33 mouse cellular contexts compared by ENCODE assay signal in the genomic region with DNA sequence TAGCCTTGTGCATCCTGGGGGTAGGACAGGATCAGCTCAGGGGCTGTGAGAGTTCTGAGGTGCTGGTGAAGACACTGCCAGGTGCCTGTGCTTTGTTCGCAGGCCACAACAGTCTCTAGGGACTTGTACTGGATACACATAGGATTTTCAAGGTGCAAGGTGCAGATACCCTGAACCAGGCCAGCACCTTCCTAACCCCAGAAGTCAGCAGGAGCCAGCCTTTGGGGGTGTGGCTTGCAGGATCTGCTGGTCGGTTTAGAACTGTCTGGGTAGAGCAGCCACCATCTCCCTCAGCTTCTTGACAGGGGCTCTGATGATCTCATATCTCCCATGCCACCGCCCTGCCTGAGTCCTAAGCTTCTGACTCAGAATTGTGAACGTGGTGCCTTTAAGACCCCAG. TPM values are rescaled to one million over a fixed set of nuclear protein-coding genes. Genes with fewer than 3 reads are reported as not detected.
"Had no signal": no experiment of that assay in that cellular context is flagged by ENCODE, and none has a peak within 500 bp of the region (broad histone marks: within the 10 kb centered on the region; RNA-seq: fewer than 3 reads in every experiment).

No protein-coding gene starts in this region.

- H3K4me2 ChIP-seq: limb, embryonic 12.5 days; limb, embryonic 13.5 days; limb, embryonic 15.5 days; liver, embryonic 11.5 days; liver, embryonic 12.5 days; liver, embryonic 13.5 days; liver, embryonic 15.5 days; lung, embryonic 14.5 days; lung, embryonic 15.5 days; midbrain, embryonic 11.5 days; midbrain, embryonic 12.5 days; midbrain, embryonic 13.5 days; midbrain, embryonic 15.5 days had no signal

- H3K9ac ChIP-seq: limb, embryonic 12.5 days; limb, embryonic 13.5 days; limb, embryonic 15.5 days; liver, embryonic 12.5 days; liver, embryonic 13.5 days; liver, embryonic 14.5 days; liver, embryonic 15.5 days; liver, postnatal 0 days; lung, embryonic 14.5 days; lung, embryonic 15.5 days; midbrain, embryonic 12.5 days; midbrain, embryonic 13.5 days; midbrain, embryonic 15.5 days had no signal

- ATAC-seq: liver, embryonic 12.5 days; liver, postnatal 0 days; lung, postnatal 0 days; midbrain, embryonic 13.5 days; midbrain, embryonic 15.5 days; midbrain, embryonic 16.5 days had no signal

- H3K4me3 ChIP-seq: limb, embryonic 10.5 days; limb, embryonic 12.5 days; limb, embryonic 13.5 days; limb, embryonic 15.5 days; liver, embryonic 12.5 days; liver, embryonic 13.5 days; liver, embryonic 15.5 days; lung, embryonic 15.5 days; megakaryocyte, embryonic 14.5 days; midbrain, embryonic 10.5 days; midbrain, embryonic 12.5 days; midbrain, embryonic 13.5 days; midbrain, embryonic 15.5 days; myocyte had no signal

- H3K36me3 ChIP-seq: limb, embryonic 10.5 days; limb, embryonic 12.5 days; limb, embryonic 13.5 days; limb, embryonic 15.5 days; liver, embryonic 12.5 days; liver, embryonic 13.5 days; liver, embryonic 15.5 days; lung, embryonic 15.5 days; midbrain, embryonic 10.5 days; midbrain, embryonic 12.5 days; midbrain, embryonic 13.5 days; midbrain, embryonic 15.5 days had no signal

- H3K9me3 ChIP-seq: limb, embryonic 10.5 days; limb, embryonic 12.5 days; limb, embryonic 13.5 days; limb, embryonic 15.5 days; liver, embryonic 12.5 days; liver, embryonic 13.5 days; liver, embryonic 15.5 days; lung, embryonic 15.5 days; midbrain, embryonic 10.5 days; midbrain, embryonic 12.5 days; midbrain, embryonic 13.5 days; midbrain, embryonic 15.5 days had no signal

- H3K4me1 ChIP-seq: liver, embryonic 12.5 days; liver, embryonic 13.5 days; liver, embryonic 15.5 days; lung, embryonic 15.5 days; megakaryocyte, embryonic 14.5 days; midbrain, embryonic 10.5 days; midbrain, embryonic 12.5 days; midbrain, embryonic 13.5 days; midbrain, embryonic 15.5 days had no signal

- H3K27ac ChIP-seq: limb, embryonic 10.5 days; limb, embryonic 12.5 days; limb, embryonic 13.5 days; limb, embryonic 15.5 days; liver, embryonic 12.5 days; liver, embryonic 13.5 days; liver, embryonic 14.5 days; liver, embryonic 15.5 days; lung, embryonic 15.5 days; macrophage; midbrain, embryonic 10.5 days; midbrain, embryonic 12.5 days; midbrain, embryonic 13.5 days; midbrain, embryonic 15.5 days had no signal

- DNase-seq: left cerebral cortex, postnatal 4 days; liver; liver, embryonic 13.5 days; liver, postnatal 0 days; lung, adult 18-20 months; lung, adult 2 months; lung, embryonic 14.5 days; lung, postnatal 10 days; lung, postnatal 14 days; lung, postnatal 36 days; lung, postnatal 4 days; midbrain, embryonic 14.5 days had no signal

RNA-seq across cellular contexts. Expression of gene Adamtsl3, which starts 5.7 kb away (rescaled TPM):
- total RNA-seq: megakaryocyte-erythroid progenitor cell, adult 5-6 weeks; monocyte, adult 5-6 weeks had no signal
- polyA plus RNA-seq: macrophage; midbrain, embryonic 10.5 days; midbrain, embryonic 11.5 days had no signal
